Mouse (Mus musculus): ENCODE results near the gene Tspyl3.
"Not testable (repeated sequence)": the region's sequence is repeated elsewhere in the genome, so short reads cannot be mapped to it uniquely, and the experiment has no call there.

Gene Tspyl3

DNA sequence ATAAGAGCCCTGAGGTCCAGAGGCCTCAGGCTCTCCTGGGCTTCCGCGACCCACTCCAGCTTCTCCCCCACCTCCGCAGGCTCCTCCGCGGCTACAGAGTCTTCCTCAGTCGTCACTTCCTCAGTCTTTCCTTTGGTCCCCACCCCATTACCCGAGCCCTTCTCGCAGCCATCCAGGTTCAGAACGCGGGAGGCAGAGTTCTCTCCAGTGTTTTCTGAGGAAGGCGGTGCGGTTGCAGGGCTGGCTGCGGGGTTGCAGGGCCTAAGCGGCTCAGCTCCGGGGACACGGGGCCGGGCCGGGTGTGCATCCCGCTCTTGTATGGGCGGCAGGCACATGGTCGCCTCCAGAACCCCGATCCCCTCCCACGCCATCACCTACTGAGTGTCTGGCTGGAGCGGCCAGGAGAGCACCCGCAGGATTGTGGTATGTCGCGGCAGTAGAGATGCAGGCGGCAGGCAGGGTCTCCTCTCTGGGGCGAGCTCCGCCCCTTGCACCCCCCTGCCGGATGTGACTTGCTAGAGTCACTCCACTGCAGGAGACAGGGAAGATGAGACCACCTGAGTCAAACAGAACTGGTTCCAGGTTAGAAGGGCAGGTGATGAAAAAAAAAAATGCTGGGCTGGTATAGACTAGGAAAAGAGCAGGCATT lies at the start of gene Tspyl3:
Gene Tspyl3 (minus strand): TSS at position 496 of the 649 bp plus-strand sequence.
- DNase-seq = no peak

GRCm38 (mm10) chr2:153274919-153275247 lies 49.6 kb upstream of the Tspyl3 start:
- no peak for DNase-seq

DNA sequence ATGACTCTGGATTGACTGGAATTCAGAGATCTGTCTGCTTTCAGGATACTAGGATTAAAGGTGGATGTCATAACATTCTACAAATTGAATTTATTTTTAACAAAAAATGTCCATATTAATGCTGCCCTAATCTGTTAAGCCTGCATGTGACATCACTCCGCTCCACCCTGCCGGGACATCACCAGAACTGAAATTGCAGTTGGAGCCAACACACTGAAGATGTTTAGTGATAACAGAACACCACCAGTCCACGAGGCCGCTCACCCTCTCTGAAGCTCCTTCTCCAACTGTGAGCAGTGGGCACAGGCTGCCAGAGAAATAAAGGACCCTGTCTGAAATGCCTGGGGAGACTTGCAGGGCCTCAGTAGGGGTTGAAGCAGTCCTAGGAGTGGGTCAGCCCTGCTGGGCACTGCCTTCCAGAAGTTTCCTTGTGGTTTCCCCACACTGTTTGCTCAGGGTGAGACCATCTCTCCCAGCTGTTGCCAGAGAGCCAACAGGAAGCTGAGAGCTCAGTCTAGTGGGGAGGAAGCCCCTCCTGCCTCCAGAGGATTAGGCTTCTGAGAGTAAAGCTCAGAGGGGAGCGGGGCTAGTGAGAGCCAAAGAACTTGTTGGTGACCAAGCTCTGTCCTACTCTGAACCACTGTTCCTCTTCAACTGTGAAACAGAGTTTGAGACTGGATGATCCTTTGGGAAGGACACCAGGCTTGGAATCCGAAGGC lies 49.1 kb upstream of the Tspyl3 start:
- DNase-seq = not testable (repeated sequence)

- DNase-seq = not testable (repeated sequence)
Observed at GRCm38 (mm10) chr2:153270231-153270915, 45.1 kb upstream of the Tspyl3 start.

GRCm38 (mm10) chr2:153267331-153267730 lies 42.1 kb upstream of the Tspyl3 start:
- DNase-seq = no peak

DNA sequence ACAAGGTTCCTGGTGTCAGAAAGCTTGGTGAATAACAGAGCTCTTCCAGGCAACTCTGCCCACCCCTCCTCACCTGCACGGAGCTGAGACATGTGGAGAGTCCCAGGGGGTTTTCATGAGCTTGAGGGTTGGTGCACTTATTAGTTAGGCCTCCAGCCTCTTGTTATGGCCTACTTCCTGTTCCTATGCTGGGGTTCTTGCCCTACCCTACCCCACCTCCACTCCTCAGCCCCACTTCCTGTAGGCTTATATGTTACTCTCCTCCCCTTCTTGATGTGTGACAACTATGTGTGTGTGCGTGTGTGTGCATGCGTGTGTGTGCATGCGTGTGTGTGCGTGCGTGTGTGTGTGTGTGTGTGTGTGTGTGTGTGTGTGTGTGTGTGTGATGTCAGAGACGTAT lies 37.8 kb upstream of the Tspyl3 start:
- no peak for DNase-seq

DNA sequence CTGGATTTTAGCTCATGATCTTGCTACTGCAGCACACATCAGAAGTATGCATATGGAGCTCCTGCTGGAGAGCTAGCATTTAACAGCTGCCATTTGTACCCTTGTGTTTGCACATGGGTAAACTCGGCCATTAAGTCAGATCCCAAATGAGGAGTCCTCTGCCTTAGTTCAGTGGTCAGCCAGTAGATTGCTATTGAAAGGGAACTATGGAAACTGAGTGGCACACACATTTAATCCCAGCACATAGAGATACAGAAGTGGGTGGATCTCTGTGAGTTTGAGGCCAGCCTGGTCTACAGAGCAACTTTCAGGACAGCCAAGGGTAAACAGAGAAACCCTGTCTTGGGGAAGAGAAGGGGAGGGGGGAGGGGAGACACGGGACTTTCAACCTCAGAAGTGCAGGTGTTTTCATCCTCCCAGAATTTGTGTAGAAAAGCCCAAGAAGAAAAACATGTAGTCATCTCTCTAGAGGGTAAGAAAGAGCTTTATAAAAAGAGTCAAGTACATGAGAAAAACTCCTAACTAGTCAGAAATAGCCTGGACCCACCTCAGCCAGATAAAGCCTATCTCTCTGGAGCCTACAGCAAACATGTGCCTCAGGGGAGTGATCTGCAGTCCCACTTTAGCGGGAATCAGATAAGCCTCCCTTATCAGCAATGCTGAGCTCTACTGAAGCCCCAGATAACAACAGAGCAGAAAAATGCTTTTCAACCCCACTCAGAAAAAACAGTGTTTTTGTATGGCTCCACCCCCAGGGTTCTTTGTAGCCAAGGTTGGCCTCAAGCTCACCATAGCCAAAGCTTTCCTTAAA lies 34.8 kb upstream of the Tspyl3 start:
- no peak for DNase-seq

GRCm38 (mm10) chr2:153259030-153259863 lies 34.0 kb upstream of the Tspyl3 start:
- no peak for DNase-seq

- no peak for DNase-seq
Observed at GRCm38 (mm10) chr2:153256604-153257003, 31.4 kb upstream of the Tspyl3 start.

GRCm38 (mm10) chr2:153249751-153250150 lies 24.5 kb upstream of the Tspyl3 start:
- no peak for DNase-seq

DNA sequence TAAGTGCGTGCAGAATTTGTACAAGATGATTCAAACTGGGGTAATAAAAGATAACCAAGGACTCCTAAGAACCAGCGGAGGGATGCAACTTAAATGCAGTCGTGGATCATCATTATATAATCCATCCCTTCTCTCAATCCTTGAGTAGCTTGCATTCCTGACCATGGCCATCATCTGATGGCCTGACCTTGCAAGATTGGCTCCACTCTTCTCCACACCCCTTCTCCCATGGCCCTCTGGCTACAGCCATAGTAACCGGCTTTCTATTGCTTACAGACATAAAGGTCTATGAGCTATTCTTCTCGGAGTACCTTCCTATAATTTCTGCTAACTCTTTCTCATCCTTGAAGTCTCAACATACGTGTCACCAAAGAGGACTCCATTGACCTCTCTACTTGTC lies 16.9 kb upstream of the Tspyl3 start:
- no peak for DNase-seq

GRCm38 (mm10) chr2:153241250-153242014 lies 16.2 kb upstream of the Tspyl3 start, which contains the start of the genes Plagl2 and Pofut1:
Gene Plagl2, minus strand, starts transcription at chr2:153241426.
Gene Pofut1, plus strand, starts transcription at chr2:153241533.
- DNase-seq = peak; percentile 87 to 88

GRCm38 (mm10) chr2:153240701-153241235 lies 15.5 kb upstream of the Tspyl3 start:
- peak in 1 of 2 experiments; percentile 8 for DNase-seq

DNA sequence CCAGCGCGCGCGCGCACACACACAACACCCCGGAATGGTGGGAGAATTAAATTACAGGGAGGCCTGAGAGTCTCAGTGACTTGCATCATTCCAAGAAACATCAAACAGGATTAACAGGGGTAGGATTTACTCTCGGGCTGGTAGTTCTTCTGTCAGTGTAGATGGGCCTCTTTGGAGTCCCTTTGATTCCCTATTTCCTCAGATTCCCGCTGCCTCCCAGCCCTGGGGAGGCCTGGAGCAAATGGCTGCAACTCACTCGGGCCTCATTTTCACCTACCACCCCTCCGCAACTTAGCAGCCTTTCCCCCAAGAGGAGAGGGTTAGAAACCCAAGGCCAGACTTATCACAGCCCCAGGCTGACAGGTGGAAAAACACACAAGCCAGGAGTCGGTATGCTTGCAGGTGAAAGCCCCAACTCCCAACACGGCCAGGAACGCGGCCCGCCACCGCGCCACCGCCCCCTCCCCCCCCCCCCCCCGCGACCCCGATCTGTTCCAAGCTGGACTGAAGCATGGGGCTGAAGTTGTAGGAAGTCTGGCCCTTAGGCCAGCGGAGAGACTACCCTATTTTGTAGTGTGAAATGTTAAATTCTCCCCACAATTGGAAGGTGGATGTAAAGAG lies 14.7 kb upstream of the Tspyl3 start:
- no peak for DNase-seq

DNA sequence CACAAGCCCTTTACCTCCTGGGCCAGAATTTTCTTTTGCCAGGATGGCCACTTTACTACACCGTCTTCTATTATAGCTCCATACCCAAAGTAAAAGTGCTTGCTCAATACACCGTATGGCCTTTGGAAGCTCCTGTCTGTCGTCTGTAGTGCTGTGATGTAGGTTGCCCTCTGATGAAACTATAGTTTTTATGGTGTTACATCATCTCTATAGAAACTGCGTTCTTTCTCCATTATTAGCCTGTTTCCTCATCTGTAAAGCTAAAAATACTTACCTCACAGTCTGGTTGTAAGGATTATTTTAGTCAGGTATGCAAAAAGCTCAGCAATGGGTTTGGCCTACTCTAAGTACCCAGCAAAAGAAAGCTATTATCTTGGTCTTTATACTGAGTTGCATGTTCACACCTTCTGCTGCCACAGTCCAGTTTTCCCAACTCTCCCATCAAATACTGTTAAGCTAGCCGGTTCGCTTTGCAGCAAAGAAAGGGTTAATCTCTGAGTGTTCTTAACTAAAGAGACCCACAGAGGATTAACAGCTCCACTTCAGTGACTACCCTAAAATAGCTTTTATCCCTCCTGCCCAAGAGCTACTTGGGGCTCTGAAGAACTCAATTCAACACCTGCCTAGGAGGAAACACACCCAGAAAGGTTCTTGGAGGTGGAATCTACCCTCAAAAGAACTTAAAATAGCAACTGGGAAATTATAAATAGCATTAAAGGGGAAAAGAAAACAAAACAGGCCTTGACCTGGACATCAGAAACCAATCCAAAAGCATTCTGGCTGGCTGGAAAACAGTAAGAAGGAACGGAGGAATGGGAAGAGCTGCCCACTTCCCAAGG lies 14.0 kb upstream of the Tspyl3 start:
- no peak for DNase-seq

DNA sequence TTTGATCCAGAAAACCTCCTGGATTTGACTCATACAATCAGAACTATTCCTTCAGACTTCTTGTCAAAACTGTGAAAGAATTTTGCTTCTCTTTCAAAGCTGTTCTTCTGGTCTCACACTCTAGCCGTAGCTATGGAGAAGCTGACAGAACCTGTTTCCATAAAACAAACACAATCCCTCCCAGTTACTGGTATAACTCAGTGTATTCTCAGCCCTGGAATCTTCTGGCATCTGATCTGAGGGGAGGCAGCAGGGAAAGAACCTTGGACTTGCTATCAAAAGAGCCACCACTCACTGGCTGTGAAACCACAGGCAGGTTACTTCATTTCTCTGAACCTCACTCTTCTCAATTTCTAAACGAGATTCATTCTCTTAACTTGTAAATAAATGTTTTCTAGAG lies 13.2 kb upstream of the Tspyl3 start:
- DNase-seq = no peak

GRCm38 (mm10) chr2:153237891-153238290 lies 12.7 kb upstream of the Tspyl3 start:
- DNase-seq = no peak

- no peak for DNase-seq
Observed at GRCm38 (mm10) chr2:153237193-153237592, 12.0 kb upstream of the Tspyl3 start.

GRCm38 (mm10) chr2:153228523-153228922 lies 3.3 kb upstream of the Tspyl3 start:
- no peak for DNase-seq

DNA sequence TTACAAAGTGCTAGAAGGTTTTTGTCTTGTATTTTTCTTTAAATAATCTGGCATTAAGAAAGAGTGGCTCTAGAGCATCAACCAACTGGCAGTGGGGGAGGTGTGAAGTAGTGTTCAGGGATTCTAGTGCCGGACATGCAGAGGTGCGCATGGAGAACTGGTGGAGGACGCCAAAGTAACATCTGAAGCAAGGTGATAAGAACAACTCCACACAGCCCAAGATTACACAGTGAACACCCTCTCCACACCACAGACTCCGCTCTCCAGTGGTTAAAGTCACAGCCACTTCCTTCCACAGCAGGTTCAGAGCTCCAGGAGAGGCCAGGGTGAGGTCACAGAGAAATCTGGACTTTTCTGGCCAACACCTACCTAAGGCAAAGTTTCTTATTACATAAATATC lies 2.7 kb upstream of the Tspyl3 start:
- no peak for DNase-seq

Measured in kidney, adult 8-10 months (tissue).